Mouse (Mus musculus) embryo, embryonic 11 days (tissue): ENCODE data around the gene Btbd6.

Experiments
- DNase-seq: peaks from one replicate; pipeline ENCODE4 v3.0.0-alpha.2; 2015

Gene Btbd6

DNA sequence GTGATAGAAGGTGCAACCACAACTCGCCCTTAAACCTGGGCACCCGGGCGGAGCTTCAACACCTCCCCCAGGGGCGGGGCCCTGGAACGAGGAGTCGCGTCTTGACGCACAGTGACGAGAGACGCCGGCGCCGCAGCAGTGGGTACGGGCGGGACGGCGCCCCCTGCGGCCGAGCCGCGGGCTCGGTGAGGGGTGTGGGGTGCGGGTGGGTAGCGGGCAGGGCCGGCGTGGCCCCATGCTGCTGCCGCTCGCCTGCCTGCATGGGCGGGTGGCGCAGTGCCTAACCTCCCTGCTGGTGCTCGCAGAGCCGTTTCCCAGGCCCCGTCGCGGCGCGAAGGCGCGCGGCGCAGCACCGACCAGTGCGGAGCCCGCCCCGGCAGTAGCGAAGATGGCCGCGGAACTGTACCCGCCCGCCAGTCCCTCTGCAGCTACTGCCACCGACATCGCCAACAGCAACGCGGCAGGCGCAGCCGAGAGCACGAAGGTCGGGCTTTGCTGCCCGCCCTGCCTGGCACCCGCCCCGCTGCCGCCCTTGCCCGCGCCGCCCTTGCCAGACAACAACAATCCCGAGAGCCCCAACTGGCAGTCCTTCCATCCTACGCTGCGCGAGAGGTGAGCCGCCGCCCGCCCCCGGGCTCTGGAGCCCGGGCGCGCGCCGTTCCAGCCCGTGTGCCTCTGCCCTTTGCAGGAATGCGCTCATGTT is at the start of gene Btbd6:
Gene Btbd6 (plus strand): TSS at position 112 of the 703 bp plus-strand sequence.
- peak; percentile 94 for DNase-seq

DNA sequence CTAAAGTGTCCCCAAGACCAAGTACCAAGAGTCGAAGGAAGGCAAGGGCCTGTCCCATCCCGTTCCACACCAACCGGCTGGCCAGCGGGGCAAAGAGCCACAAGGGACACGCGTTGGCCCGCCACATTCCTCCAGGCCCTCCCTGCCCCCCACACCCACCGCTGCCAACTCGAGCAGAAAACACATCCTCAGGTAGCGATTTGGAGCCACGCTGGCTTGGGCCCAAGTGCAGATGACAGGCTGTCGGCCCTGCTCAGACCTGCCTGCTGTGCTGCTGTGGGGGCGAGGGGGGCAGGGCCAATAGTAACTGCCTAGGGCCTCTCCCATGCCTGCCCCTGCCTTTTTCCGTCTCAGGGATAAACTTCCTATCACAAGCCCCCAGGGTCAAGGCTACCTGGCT is 49.0 kb upstream of the Btbd6 start:
- no peak for DNase-seq

DNA sequence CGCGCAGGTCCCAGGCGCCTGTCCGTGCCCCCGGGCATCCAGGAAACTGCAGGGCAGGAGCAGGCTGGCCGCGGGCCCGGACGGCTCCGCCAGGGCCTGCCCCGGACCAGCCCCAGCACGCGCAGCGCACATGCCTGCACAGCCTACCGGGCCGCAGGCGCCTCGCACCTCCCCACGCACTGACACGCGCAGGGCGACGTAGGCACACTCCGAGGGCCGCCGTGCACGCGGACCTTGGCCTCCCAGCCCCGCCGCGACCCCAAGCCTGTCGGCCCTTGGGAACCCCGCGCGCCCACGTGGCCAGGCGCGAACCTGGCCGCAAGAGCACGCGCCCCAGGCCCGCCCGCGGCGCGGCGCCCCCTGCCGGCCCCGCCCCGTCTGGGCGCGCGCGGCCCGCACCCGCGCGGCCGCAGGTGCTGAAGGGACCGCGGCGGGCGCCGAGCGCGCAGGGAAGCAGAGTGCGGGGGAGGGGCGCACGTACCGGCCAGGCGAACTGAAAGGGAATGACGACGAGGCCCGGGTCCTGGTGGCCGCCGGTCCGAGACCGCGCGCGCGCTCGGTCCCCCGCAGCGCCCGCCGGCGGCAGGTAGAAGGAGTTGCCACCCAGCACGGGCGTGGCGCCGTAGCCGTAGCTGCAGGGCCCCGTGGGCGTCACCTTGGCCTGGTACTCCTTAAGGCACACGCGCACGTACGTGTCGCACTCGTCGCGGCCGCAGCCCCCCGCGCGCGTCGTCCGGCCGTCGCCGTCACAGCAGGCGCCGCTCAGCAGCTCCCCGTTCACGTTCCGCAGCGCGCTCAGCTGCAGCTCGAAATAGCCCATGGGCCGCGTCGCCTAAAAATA is 47.7 kb upstream of the Btbd6 start:
- DNase-seq, result peak; percentile 69

GRCm38 (mm10) chr12:112929562-112930352 is 46.5 kb upstream of the Btbd6 start, which contains the start of gene Jag2:
Jag2 (minus strand) TSS chr12:112929776.
- peak; percentile 77 for DNase-seq

GRCm38 (mm10) chr12:112932647-112933046 is 43.6 kb upstream of the Btbd6 start:
- no peak for DNase-seq

- no peak for DNase-seq
These were observed 38.4 kb upstream of the Btbd6 start for GRCm38 (mm10) chr12:112937906-112938305.

- no peak for DNase-seq
These were observed 37.9 kb upstream of the Btbd6 start for GRCm38 (mm10) chr12:112938366-112938765.

DNA sequence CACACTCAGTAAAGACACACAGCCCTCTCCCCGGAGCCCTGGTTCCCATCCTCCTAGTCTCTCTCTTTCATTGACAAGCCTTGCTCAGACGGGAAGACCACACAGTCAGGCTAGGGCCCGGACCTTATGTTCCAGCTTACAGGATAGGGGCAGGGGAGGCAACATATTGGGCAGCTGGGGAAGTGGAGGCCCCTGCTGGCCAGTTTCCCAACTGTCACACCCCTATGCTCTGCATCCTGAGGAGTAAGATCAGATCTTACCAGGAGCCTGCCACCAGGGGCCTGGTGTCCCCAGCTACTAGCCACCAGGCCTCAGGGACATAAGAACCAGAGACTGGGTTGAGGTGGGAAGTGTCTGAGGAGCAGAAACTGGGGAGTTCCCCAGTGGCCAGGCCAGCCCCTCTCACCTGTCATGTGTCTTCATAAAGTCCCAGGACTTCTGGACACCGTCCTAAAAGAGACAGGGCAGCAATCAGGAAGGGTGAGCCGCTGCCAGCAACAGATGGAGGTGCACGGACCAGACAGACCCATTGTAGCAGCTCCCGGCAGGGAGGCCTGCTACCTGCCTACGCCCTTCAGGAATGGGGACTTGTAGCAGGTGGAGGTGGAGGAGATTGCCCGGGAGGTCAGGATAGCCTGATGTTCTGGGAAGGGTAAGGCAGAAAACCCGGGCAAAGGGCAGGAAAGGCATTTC is 37.3 kb upstream of the Btbd6 start:
- DNase-seq, result peak; percentile 76

- DNase-seq, result no peak
These were observed 36.0 kb upstream of the Btbd6 start for GRCm38 (mm10) chr12:112940238-112940637.

GRCm38 (mm10) chr12:112940710-112941109 is 35.6 kb upstream of the Btbd6 start:
- no peak for DNase-seq

DNA sequence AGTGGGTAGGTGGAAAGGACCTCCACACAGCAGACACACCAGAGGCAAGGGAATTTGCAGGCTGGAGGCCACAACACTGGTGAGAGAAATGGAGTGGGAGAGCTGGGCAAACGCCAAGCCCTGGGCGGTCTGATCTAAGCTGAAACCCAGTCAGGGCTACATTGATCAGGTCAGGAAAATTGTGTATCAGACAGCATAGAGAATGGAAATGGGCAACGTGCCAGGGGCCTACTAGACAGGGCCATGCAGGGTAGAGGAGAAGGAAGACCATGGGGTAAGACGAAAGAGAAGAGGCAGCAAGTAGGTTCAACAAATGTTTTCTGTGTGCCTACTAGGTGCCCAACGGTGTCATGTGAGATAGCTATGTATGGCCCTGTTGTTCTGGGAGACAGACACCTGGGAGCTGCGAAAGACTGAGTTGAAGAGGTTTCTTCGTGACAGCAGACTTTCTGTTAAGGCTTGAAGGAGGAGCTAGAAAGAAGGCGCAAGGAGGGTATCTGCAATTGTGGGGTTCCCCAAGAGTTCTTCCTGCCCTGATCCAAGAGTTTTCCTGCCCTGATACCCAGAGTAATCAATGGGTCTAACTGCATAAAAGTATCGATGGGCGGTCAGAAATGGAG is 35.0 kb upstream of the Btbd6 start:
- no peak for DNase-seq

DNA sequence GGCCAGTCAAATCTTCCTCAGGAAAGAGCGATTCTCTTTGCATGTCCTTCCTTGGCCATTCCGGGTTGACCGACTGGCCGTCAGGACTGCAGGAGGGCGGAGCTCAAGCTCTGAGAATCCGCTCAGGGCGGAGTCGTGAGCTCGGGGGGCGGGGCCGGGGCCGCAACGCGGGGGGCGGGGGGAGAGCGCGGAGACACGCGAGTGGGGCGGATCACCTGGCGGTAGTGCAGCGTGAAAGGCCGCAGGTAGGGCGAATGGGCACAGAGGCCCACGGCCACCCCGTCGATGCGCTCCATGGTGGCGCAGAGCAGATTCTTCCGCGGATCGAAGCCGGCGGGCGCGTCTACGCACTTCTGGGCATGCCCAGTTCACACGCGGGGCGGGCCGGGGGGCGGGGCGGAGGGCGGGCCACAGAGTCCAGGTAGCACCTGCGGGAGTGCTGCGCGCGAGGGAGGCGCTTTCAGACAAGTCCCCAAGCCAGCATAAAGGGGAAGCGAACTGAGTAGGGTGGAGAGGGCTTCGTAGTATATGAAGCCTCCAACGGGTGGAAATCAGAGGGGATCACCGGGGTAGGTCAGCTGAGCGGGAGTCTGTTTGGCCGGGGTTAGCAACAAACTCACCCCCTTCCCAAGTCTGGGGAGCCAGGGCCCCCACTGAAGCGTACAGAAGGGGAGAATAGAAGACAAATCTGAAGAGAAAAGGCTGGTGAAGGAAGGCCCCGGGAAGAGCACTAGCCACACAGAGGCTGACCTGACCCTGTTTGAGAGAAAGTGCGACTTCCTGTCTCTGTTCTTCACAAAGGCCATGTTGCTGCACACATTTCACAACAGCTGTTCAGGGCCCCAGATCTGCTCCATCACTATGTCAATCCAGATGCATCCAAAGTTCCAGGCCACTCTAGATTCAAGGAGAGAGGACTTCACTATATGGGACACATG is 34.2 kb upstream of the Btbd6 start, which contains the start of gene Nudt14:
Gene Nudt14 (minus strand): TSS at position 349 of the 938 bp plus-strand sequence.
- peak; percentile 93 for DNase-seq

DNA sequence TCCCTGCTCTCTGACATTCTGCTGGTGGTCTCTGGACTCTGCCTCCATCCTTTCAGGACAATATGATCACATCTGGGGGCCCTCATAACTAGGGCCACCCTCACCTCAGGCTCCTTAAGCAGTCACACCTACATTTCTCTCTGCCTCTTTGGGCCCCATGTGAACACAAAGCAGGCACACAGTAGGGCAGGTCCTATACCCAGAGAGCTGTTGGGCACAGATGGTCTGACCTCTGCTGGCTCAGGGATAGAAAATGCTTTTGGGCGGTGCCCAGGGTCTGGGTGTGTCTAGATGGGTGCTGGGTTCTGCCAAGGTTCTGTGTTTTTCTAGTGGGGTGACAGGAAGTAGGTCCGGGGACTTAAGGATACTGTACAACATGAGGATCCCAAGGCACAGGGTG is 32.6 kb upstream of the Btbd6 start:
- no peak for DNase-seq

DNA sequence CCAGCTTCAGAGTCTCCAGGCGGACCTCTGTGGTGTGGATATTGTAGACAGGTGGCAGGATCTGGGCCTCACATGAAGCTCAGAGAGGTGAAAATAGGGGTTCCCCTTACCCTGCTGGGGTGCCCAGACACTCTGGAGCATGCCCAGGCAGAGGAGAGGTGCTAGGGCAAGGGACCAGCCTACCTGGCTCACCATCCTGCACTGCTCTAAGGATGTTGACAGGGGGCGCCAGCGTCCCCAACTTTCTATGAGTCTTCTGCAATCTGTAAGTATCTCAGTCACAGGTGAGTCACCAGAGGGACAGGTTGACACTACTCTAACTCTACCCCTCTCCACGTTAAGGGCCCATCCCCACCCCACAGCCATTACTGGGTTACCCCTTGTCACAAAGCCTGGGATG is 29.0 kb upstream of the Btbd6 start:
- no peak for DNase-seq

GRCm38 (mm10) chr12:112950040-112950760 is 26.1 kb upstream of the Btbd6 start:
- DNase-seq, result peak; percentile 97

GRCm38 (mm10) chr12:112950761-112951129 is 25.5 kb upstream of the Btbd6 start:
- DNase-seq, result no peak

GRCm38 (mm10) chr12:112951150-112951842 is 25.0 kb upstream of the Btbd6 start:
- DNase-seq, result no peak

GRCm38 (mm10) chr12:112952433-112952832 is 23.8 kb upstream of the Btbd6 start:
- no peak for DNase-seq

DNA sequence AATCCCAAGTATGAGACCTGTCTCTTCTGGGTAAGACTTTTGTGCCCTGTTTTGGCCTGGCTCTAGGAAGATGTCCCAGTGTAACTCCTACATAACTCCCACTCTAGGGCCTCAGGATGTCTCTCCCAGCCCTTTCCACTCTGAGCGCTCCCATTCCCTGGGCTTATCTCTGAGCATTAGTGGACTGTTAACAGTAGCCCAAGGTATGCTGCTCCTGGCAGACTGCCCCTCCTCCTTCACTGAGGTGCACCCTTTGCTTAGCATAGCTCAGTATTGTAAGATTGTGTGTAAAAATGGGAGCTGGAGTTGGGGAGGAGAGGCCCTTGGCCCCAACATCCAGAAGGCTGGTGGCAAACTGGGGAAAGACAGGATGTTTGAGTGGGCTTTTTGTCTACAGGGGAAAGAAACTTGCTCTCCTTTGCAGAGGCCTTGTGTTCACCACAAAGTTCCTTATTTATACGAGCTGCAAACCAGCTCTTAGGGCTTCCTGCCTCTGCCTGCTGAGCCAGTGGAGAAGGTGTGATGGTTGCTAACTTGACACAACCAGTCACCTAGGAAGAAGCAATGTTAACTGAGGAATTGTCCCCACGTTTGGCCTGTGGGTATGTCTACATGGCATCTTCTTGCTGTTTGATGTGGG is 23.2 kb upstream of the Btbd6 start:
- DNase-seq, result no peak
